In genomic region chr6:87269950-87270349, GRCm38 (mm10) we compare ENCODE assay signal across 19 mouse cellular contexts.
DNase-seq lines count a peak whose midpoint lies in the region; ATAC-seq and TF ChIP-seq lines count a peak whose summit lies in the region.
"Had no signal": no experiment of that assay in that cellular context is flagged by ENCODE, and none has a peak within 500 bp of the region (broad histone marks: within the 10 kb centered on the region; RNA-seq: fewer than 3 reads in every experiment).

No protein-coding gene starts in this region.

- H3K9ac ChIP-seq in intestine, embryonic 14.5 days (ENCODE audit: low read length), result no peak overlapping the region
- no peak overlapping the region for H3K9ac ChIP-seq in intestine, postnatal 0 days (ENCODE audit: low read depth, low read length)
- no peak overlapping the region for H3K9ac ChIP-seq in lung, embryonic 15.5 days
- H3K9ac ChIP-seq in heart, adult 2 months (ENCODE audit: low read depth, low read length), result no peak overlapping the region
- H3K9ac ChIP-seq: forebrain, postnatal 0 days; hindbrain, embryonic 12.5 days; limb, embryonic 15.5 days; liver, postnatal 0 days had no signal

- 44% methylated on average over 7 of the region's 7 CpGs for whole genome bisulfite sequencing in intestine, embryonic 14.5 days
- 46% methylated on average over 7 of the region's 7 CpGs for WGBS in intestine, postnatal 0 days
- 35% methylated on average over 7 of the region's 7 CpGs for WGBS in lung, embryonic 15.5 days
- WGBS in limb, embryonic 10.5 days, result 82% methylated on average over 7 of the region's 7 CpGs
- 58% methylated on average over 7 of the region's 7 CpGs for WGBS in heart, adult 2 months

- 0 out of 2 replicates have a peak, but pooled peaks cover 5% of the 10 kb centered on the region for H3K9me3 ChIP-seq in intestine, embryonic 14.5 days (ENCODE audit: control insufficient read depth, low read length)
- peaks cover 5% of the 10 kb centered on the region; the same call in 1 of the 2 replicates for H3K9me3 ChIP-seq in intestine, postnatal 0 days (ENCODE audit: control insufficient read depth)
- H3K9me3 ChIP-seq in lung, embryonic 15.5 days, result no peaks in the 10 kb centered on the region
- no peaks in the 10 kb centered on the region; the same call in 1 of the 2 replicates for H3K9me3 ChIP-seq in limb, embryonic 10.5 days (replicated peaks)

- no peak for TF ChIP-seq POLR2A in heart, adult 2 months (IDR thresholded peaks at IDR 0.05; ENCODE audit: insufficient read depth, low read depth, low read length)

- H3K79me2 ChIP-seq in heart, adult 2 months (replicated peaks; ENCODE audit: control insufficient read depth, insufficient read depth, low read length), result no peaks in the 10 kb centered on the region

- no peak for DNase-seq in intestine, embryonic 14.5 days (ENCODE audit: low spot score)
- DNase-seq in lung, postnatal 14 days, result no peak
- no peak for DNase-seq in limb, embryonic 10.5 days (ENCODE audit: low spot score)
- no peak for DNase-seq in thymus, postnatal 4 days
- DNase-seq in frontal cortex, postnatal 25 days (ENCODE audit: low spot score in 2 of 2), result no peak
- no peak for DNase-seq in heart, adult 2 months
- DNase-seq: adrenal gland, adult 8-10 months; cerebellum, adult 11-12 months; cerebellum, postnatal 25 days; gastrocnemius, postnatal 25 days; liver, postnatal 0 days; thymus, adult 2 months had no signal

- no peaks in the 10 kb centered on the region for H3K27me3 ChIP-seq in intestine, embryonic 14.5 days (replicated peaks; ENCODE audit: control insufficient read depth, insufficient read depth, low read length)
- no peaks in the 10 kb centered on the region for H3K27me3 ChIP-seq in intestine, postnatal 0 days (replicated peaks; ENCODE audit: control insufficient read depth, insufficient read depth, low read length)
- H3K27me3 ChIP-seq in lung, embryonic 15.5 days, result no peaks in the 10 kb centered on the region
- no peaks in the 10 kb centered on the region for H3K27me3 ChIP-seq in limb, embryonic 10.5 days (ENCODE audit: low read depth, poor library complexity, severe bottlenecking)
- no peaks in the 10 kb centered on the region for H3K27me3 ChIP-seq in heart, adult 2 months (ENCODE audit: control insufficient read depth, insufficient read depth, low read length)
- H3K27me3 ChIP-seq: hindbrain, embryonic 12.5 days; limb, embryonic 15.5 days had no signal

- H3K27ac ChIP-seq in intestine, embryonic 14.5 days (ENCODE audit: low read depth), result peak overlapping the region; percentile 27; the same call in 1 of the 2 replicates
- no peak overlapping the region for H3K27ac ChIP-seq in intestine, postnatal 0 days (ENCODE audit: low read depth, low read length)
- H3K27ac ChIP-seq in lung, embryonic 15.5 days, result peak overlapping the region; percentile 49; the same call in 1 of the 2 replicates
- peak overlapping the region; percentile 61; the same call in 1 of the 2 replicates for H3K27ac ChIP-seq in limb, embryonic 10.5 days
- no peak overlapping the region for H3K27ac ChIP-seq in heart, adult 2 months
- H3K27ac ChIP-seq: hindbrain, embryonic 12.5 days had no signal

- ATAC-seq in intestine, embryonic 14.5 days (replicated peaks; ENCODE audit: low FRiP score, low TSS enrichment, low read depth), result no peak
- ATAC-seq in intestine, postnatal 0 days, result no peak
- 0 out of 2 replicates have a peak, but pooled peaks have one; percentile 11 for ATAC-seq in lung, embryonic 15.5 days (ENCODE audit: borderline replicate concordance, extremely low read depth, low FRiP score, low TSS enrichment)
- ATAC-seq: activated CD4-positive, CD25-positive, alpha-beta regulatory T cell, adult 4 months; liver, postnatal 0 days had no signal

- no peak overlapping the region for H3K4me3 ChIP-seq in intestine, embryonic 14.5 days (ENCODE audit: low read depth, low read length)
- H3K4me3 ChIP-seq in intestine, postnatal 0 days (ENCODE audit: low read depth, low read length), result no peak overlapping the region
- no peak overlapping the region for H3K4me3 ChIP-seq in lung, embryonic 15.5 days
- no peak overlapping the region for H3K4me3 ChIP-seq in limb, embryonic 10.5 days
- H3K4me3 ChIP-seq in heart, adult 2 months, result no peak overlapping the region
- H3K4me3 ChIP-seq: hindbrain, embryonic 12.5 days; limb, embryonic 15.5 days had no signal

- H3K4me1 ChIP-seq in intestine, embryonic 14.5 days (replicated peaks; ENCODE audit: control insufficient read depth, insufficient read depth, low read length), result peaks cover 24% of the 10 kb centered on the region
- no peaks in the 10 kb centered on the region for H3K4me1 ChIP-seq in intestine, postnatal 0 days (replicated peaks; ENCODE audit: control insufficient read depth, insufficient read depth, low read length)
- H3K4me1 ChIP-seq in lung, embryonic 15.5 days, result peaks cover 40% of the 10 kb centered on the region
- H3K4me1 ChIP-seq in limb, embryonic 10.5 days, result peaks cover 47% of the 10 kb centered on the region
- no peaks in the 10 kb centered on the region for H3K4me1 ChIP-seq in heart, adult 2 months (ENCODE audit: control insufficient read depth, insufficient read depth, low read length)

- no peak for TF ChIP-seq CTCF in intestine, postnatal 0 days (IDR thresholded peaks at IDR 0.05; ENCODE audit: low read depth)
- TF ChIP-seq CTCF in heart, adult 2 months (IDR thresholded peaks at IDR 0.05), result no peak

- H3K36me3 ChIP-seq in intestine, embryonic 14.5 days (ENCODE audit: control insufficient read depth, insufficient read depth, low read length), result peaks cover 15% of the 10 kb centered on the region; the same call in 1 of the 2 replicates
- no peaks in the 10 kb centered on the region for H3K36me3 ChIP-seq in intestine, postnatal 0 days (ENCODE audit: control insufficient read depth, insufficient read depth)
- H3K36me3 ChIP-seq in lung, embryonic 15.5 days, result peaks cover 20% of the 10 kb centered on the region
- peaks cover 41% of the 10 kb centered on the region for H3K36me3 ChIP-seq in limb, embryonic 10.5 days
- H3K36me3 ChIP-seq in heart, adult 2 months (ENCODE audit: control insufficient read depth, insufficient read depth, low read length), result no peaks in the 10 kb centered on the region

- no peak for TF ChIP-seq EP300 in heart, adult 2 months (IDR thresholded peaks at IDR 0.05; ENCODE audit: insufficient read depth, low read depth, low read length)

- H3K4me2 ChIP-seq in intestine, embryonic 14.5 days (ENCODE audit: low read length), result no peak overlapping the region
- no peak overlapping the region for H3K4me2 ChIP-seq in intestine, postnatal 0 days (replicated peaks; ENCODE audit: low read depth)
- no peak overlapping the region for H3K4me2 ChIP-seq in lung, embryonic 15.5 days
- H3K4me2 ChIP-seq: hindbrain, embryonic 12.5 days; limb, embryonic 15.5 days; midbrain, embryonic 11.5 days had no signal

- intact Hi-C loops in heart, adult 2 months (cut with DNase I), result no loop called here

Comparison
In these comparisons a context has a peak if more than half of its experiments do, and no peak if none do; other contexts are left out.
1. H3K27ac ChIP-seq: peak in intestine, embryonic 14.5 days (single experiment), lung, embryonic 15.5 days (single experiment) and limb, embryonic 10.5 days (single experiment); none in intestine, postnatal 0 days (single experiment) and heart, adult 2 months (single experiment).